Comparison of ENCODE assay signal across 13 mouse cellular contexts in the genomic region with DNA sequence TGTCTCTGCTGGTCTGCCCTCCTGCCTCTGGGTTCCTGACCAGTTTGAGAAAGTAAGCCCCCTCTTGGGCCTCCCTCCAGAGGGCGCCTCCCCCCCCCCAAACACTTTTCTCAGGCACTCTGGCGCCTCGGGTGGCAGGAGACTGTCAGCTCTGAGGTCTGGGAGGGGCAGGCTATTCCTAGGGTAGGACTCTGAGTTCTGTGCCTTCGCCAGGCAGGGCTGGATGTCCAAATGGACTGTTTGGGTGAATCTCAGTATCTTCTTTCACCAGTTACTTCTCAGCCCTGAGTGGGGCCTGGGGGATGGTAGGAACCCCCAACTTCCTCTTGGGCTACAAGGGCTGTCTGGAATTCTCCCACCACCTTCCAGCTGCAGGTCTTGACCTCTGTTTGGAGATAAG. TPM values are rescaled to one million over a fixed set of nuclear protein-coding genes. Genes with fewer than 3 reads are reported as not detected.
DNase-seq lines count a peak whose midpoint lies in the region; ATAC-seq lines count a peak whose summit lies in the region.
"Had no signal": no experiment of that assay in that cellular context is flagged by ENCODE, and none has a peak within 500 bp of the region (broad histone marks: within the 10 kb centered on the region; RNA-seq: fewer than 3 reads in every experiment).

No protein-coding gene starts in this region.

- DNase-seq in hindbrain, embryonic 10.5 days (ENCODE audit: low spot score) = peak; percentile 59
- DNase-seq in neural tube, embryonic 10.5 days (ENCODE audit: extremely low spot score, low spot score) = peak; percentile 41
- DNase-seq in embryonic facial prominence, embryonic 14.5 days (ENCODE audit: low spot score) = peak; percentile 43
- DNase-seq in adrenal gland, postnatal 14 days = no peak
- no peak for DNase-seq in left cerebral cortex, postnatal 14 days (ENCODE audit: low spot score in 2 of 2)
- DNase-seq: kidney, adult 8-10 months; right cerebral cortex, postnatal 4 days had no signal

- peaks cover 65% of the 10 kb centered on the region for H3K4me1 ChIP-seq in hindbrain, embryonic 10.5 days (replicated peaks)
- peaks cover 37% of the 10 kb centered on the region for H3K4me1 ChIP-seq in hindbrain, embryonic 13.5 days (replicated peaks)
- peaks cover 23% of the 10 kb centered on the region for H3K4me1 ChIP-seq in neural tube, embryonic 15.5 days
- peaks cover 27% of the 10 kb centered on the region for H3K4me1 ChIP-seq in embryonic facial prominence, embryonic 14.5 days (ENCODE audit: control insufficient read depth, insufficient read depth, low read length)
- peaks cover 29% of the 10 kb centered on the region for H3K4me1 ChIP-seq in stomach, embryonic 15.5 days

- no peak overlapping the region for H3K4me2 ChIP-seq in hindbrain, embryonic 13.5 days
- no peak overlapping the region for H3K4me2 ChIP-seq in neural tube, embryonic 15.5 days
- no peak overlapping the region for H3K4me2 ChIP-seq in embryonic facial prominence, embryonic 14.5 days (ENCODE audit: low read depth, low read length)
- H3K4me2 ChIP-seq in stomach, embryonic 15.5 days = no peak overlapping the region
- H3K4me2 ChIP-seq: liver, embryonic 11.5 days had no signal

- peaks cover 7% of the 10 kb centered on the region for H3K27me3 ChIP-seq in hindbrain, embryonic 10.5 days (ENCODE audit: insufficient read depth, poor library complexity, severe bottlenecking)
- 0 out of 2 replicates have a peak, but pooled peaks cover 10% of the 10 kb centered on the region for H3K27me3 ChIP-seq in hindbrain, embryonic 13.5 days
- H3K27me3 ChIP-seq in neural tube, embryonic 15.5 days (replicated peaks) = no peaks in the 10 kb centered on the region
- no peaks in the 10 kb centered on the region for H3K27me3 ChIP-seq in embryonic facial prominence, embryonic 14.5 days (replicated peaks; ENCODE audit: control insufficient read depth, insufficient read depth, low read length)
- H3K27me3 ChIP-seq in stomach, embryonic 15.5 days (replicated peaks) = no peaks in the 10 kb centered on the region

- no peaks in the 10 kb centered on the region for H3K36me3 ChIP-seq in hindbrain, embryonic 10.5 days
- no peaks in the 10 kb centered on the region for H3K36me3 ChIP-seq in hindbrain, embryonic 13.5 days
- no peaks in the 10 kb centered on the region for H3K36me3 ChIP-seq in neural tube, embryonic 15.5 days
- no peaks in the 10 kb centered on the region for H3K36me3 ChIP-seq in embryonic facial prominence, embryonic 14.5 days (ENCODE audit: control insufficient read depth, insufficient read depth, low read length)
- no peaks in the 10 kb centered on the region for H3K36me3 ChIP-seq in stomach, embryonic 15.5 days

- no peak overlapping the region for H3K9ac ChIP-seq in hindbrain, embryonic 13.5 days
- H3K9ac ChIP-seq in neural tube, embryonic 15.5 days (replicated peaks) = no peak overlapping the region
- H3K9ac ChIP-seq in embryonic facial prominence, embryonic 14.5 days (ENCODE audit: low read depth, low read length) = no peak overlapping the region; the same call in 1 of the 2 replicates
- no peak overlapping the region for H3K9ac ChIP-seq in stomach, embryonic 15.5 days

- H3K27ac ChIP-seq in hindbrain, embryonic 10.5 days = peak overlapping the region; percentile 71
- H3K27ac ChIP-seq in hindbrain, embryonic 13.5 days = no peak overlapping the region
- H3K27ac ChIP-seq in neural tube, embryonic 15.5 days (replicated peaks) = no peak overlapping the region
- no peak overlapping the region for H3K27ac ChIP-seq in embryonic facial prominence, embryonic 14.5 days (replicated peaks; ENCODE audit: low read depth, low read length)
- no peak overlapping the region for H3K27ac ChIP-seq in stomach, embryonic 15.5 days

- H3K4me3 ChIP-seq in hindbrain, embryonic 10.5 days = no peak overlapping the region
- H3K4me3 ChIP-seq in hindbrain, embryonic 13.5 days = no peak overlapping the region
- no peak overlapping the region for H3K4me3 ChIP-seq in neural tube, embryonic 15.5 days (replicated peaks)
- H3K4me3 ChIP-seq in embryonic facial prominence, embryonic 14.5 days (ENCODE audit: low read depth, low read length) = no peak overlapping the region
- no peak overlapping the region for H3K4me3 ChIP-seq in stomach, embryonic 15.5 days (replicated peaks)

- intact Hi-C loops in left cerebral cortex, postnatal 14 days (cut with DNase I) = no loop called here

- WGBS in hindbrain, embryonic 10.5 days = 8% methylated on average over 4 of the region's 4 CpGs
- 12% methylated on average over 4 of the region's 4 CpGs for WGBS in hindbrain, embryonic 13.5 days
- 24% methylated on average over 4 of the region's 4 CpGs for WGBS in neural tube, embryonic 15.5 days
- 21% methylated on average over 3 of the region's 4 CpGs for WGBS in embryonic facial prominence, embryonic 14.5 days
- WGBS in stomach, embryonic 15.5 days = 24% methylated on average over 3 of the region's 4 CpGs

- no peaks in the 10 kb centered on the region for H3K9me3 ChIP-seq in hindbrain, embryonic 10.5 days
- H3K9me3 ChIP-seq in hindbrain, embryonic 13.5 days = no peaks in the 10 kb centered on the region
- H3K9me3 ChIP-seq in neural tube, embryonic 15.5 days (replicated peaks) = no peaks in the 10 kb centered on the region
- no peaks in the 10 kb centered on the region for H3K9me3 ChIP-seq in embryonic facial prominence, embryonic 14.5 days (ENCODE audit: control insufficient read depth, low read length)
- no peaks in the 10 kb centered on the region for H3K9me3 ChIP-seq in stomach, embryonic 15.5 days

- ATAC-seq in hindbrain, embryonic 13.5 days (ENCODE audit: low FRiP score) = no peak
- no peak for ATAC-seq in neural tube, embryonic 15.5 days (ENCODE audit: low FRiP score)
- no peak for ATAC-seq in embryonic facial prominence, embryonic 14.5 days (ENCODE audit: low read depth)
- 0 out of 2 replicates have a peak, but pooled peaks have one; percentile 2 for ATAC-seq in stomach, embryonic 15.5 days (ENCODE audit: insufficient read depth, low FRiP score, low read depth)

RNA-seq across cellular contexts. Expression of gene Gse1, which starts 16.9 kb away (rescaled TPM):
- 14.3 and 22.9 TPM in 2 replicates for polyA plus RNA-seq in hindbrain, embryonic 10.5 days (2016; fragmentation: Nextera tagmentation; extraction: Ambion mirVana)
- polyA plus RNA-seq in hindbrain, embryonic 13.5 days (2015; fragmentation: Nextera tagmentation; extraction: Ambion mirVana) = 21.3 and 22.1 TPM in 2 replicates
- polyA plus RNA-seq in neural tube, embryonic 15.5 days (2015; fragmentation: Nextera tagmentation; extraction: Ambion mirVana) = 12.2 and 14.0 TPM in 2 replicates
- polyA plus RNA-seq in embryonic facial prominence, embryonic 14.5 days (2014; fragmentation: Nextera tagmentation; extraction: Ambion mirVana) = 8.7 and 11.3 TPM in 2 replicates
- 9.6 and 10.8 TPM in 2 replicates for polyA plus RNA-seq in stomach, embryonic 15.5 days (2015; fragmentation: Nextera tagmentation; extraction: Ambion mirVana)
- total RNA-seq in adrenal gland, postnatal 14 days (2021) = 29.9 and 33.9 TPM in 2 replicates
- 10 to 100 TPM; 49.0 to 57.3 TPM for total RNA-seq in left cerebral cortex, postnatal 14 days (2021)

RNA-seq across cellular contexts. Expression of gene Fam92b, which starts 34.1 kb away (rescaled TPM):
- 0.95 and 4.1 TPM in 2 replicates for polyA plus RNA-seq in hindbrain, embryonic 10.5 days (2016; fragmentation: Nextera tagmentation; extraction: Ambion mirVana)
- 2.2 and 2.6 TPM in 2 replicates for polyA plus RNA-seq in hindbrain, embryonic 13.5 days (2015; fragmentation: Nextera tagmentation; extraction: Ambion mirVana)
- 1.6 and 1.7 TPM in 2 replicates for polyA plus RNA-seq in neural tube, embryonic 15.5 days (2015; fragmentation: Nextera tagmentation; extraction: Ambion mirVana)
- 2.4 and 3.5 TPM in 2 replicates for polyA plus RNA-seq in embryonic facial prominence, embryonic 14.5 days (2014; fragmentation: Nextera tagmentation; extraction: Ambion mirVana)
- polyA plus RNA-seq in stomach, embryonic 15.5 days (2015; fragmentation: Nextera tagmentation; extraction: Ambion mirVana) = 0.80 and 0.94 TPM in 2 replicates
- 1.0 and 1.1 TPM in 2 replicates for total RNA-seq in adrenal gland, postnatal 14 days (2021)
- under 1 TPM in 1 of 2 experiments, not detected in 1; 0.47 TPM for total RNA-seq in left cerebral cortex, postnatal 14 days (2021)
- total RNA-seq: ES-E14; gastrocnemius, adult 8-10 months had no signal

Comparison
In these comparisons a context has a peak if more than half of its experiments do, and no peak if none do; other contexts are left out.
1. DNase-seq: peak in hindbrain, embryonic 10.5 days (single experiment), neural tube, embryonic 10.5 days (single experiment) and embryonic facial prominence, embryonic 14.5 days (single experiment); none in adrenal gland, postnatal 14 days (single experiment) and left cerebral cortex, postnatal 14 days (0 of 2).